Mouse (Mus musculus) MEL (cell line): ENCODE measurements around the gene Ktn1. TPM values are rescaled to one million over a fixed set of nuclear protein-coding genes. Genes with fewer than 3 reads are reported as not detected.

Experiments
- DNase-seq: peaks from one replicate; pipeline ENCODE4 v3.0.0; 2011; ENCODE audit warnings: low read depth, low spot score
- H3K27ac ChIP-seq: 2 replicates; pipeline ENCODE4 v1.5.1; 2012; ENCODE audit warnings: low read depth, mild to moderate bottlenecking, control low read depth, low read length, moderate library complexity; ENCODE audit not compliant: control insufficient read depth
- H3K27me3 ChIP-seq, 2 experiments: fragments of 150-350 bp in 1 of 2; sonication (generic) in 1 of 2; 2 replicates each; pipeline ENCODE4 v1.6.1; 2012; ENCODE audit warnings: low read length in 2 of 2, mild to moderate bottlenecking in 2 of 2, improper control_type of control experiment in 1 of 2, moderate library complexity in 1 of 2; ENCODE audit not compliant: insufficient read depth in 2 of 2, control insufficient read depth in 1 of 2
- H3K36me3 ChIP-seq, 2 experiments: 2 replicates each; pipeline ENCODE4 v1.6.1; 2012 to 2014; ENCODE audit warnings: low read length in 2 of 2, improper control_type of control experiment in 1 of 2, inconsistent platforms in 1 of 2, mild to moderate bottlenecking in 1 of 2; ENCODE audit not compliant: insufficient read depth in 2 of 2, control insufficient read depth in 1 of 2
- H3K4me1 ChIP-seq, 2 experiments: fragments of 150-350 bp in 1 of 2; sonication (generic) in 1 of 2; 2 replicates each; pipeline ENCODE4 v1.6.1; 2012; ENCODE audit warnings: low read length in 2 of 2, improper control_type of control experiment in 1 of 2, mild to moderate bottlenecking in 1 of 2; ENCODE audit not compliant: insufficient read depth in 2 of 2, control insufficient read depth in 1 of 2
- H3K4me3 ChIP-seq, 2 experiments: fragments of 150-350 bp in 1 of 2; sonication (generic) in 1 of 2; 2 replicates each; pipeline ENCODE4 v1.5.1; 2012; ENCODE audit warnings: low read depth in 2 of 2, low read length in 2 of 2, mild to moderate bottlenecking in 2 of 2, moderate library complexity in 2 of 2, control low read depth in 1 of 2, improper control_type of control experiment in 1 of 2; ENCODE audit not compliant: control insufficient read depth in 1 of 2, insufficient read depth in 1 of 2
- H3K79me2 ChIP-seq: 2 replicates; pipeline ENCODE4 v1.6.1; 2012; ENCODE audit warnings: mild to moderate bottlenecking, low read length, moderate library complexity; ENCODE audit not compliant: control insufficient read depth, poor library complexity, insufficient read depth
- H3K9ac ChIP-seq: 2 replicates; pipeline ENCODE4 v1.6.1; 2012; ENCODE audit warnings: low read depth, mild to moderate bottlenecking, control low read depth, low read length, moderate library complexity; ENCODE audit not compliant: control insufficient read depth, poor library complexity, severe bottlenecking
- H3K9me3 ChIP-seq: fragments of 150-350 bp; sonication (generic); replicated peaks from 2 replicates; pipeline ENCODE4 v1.6.1; 2012; ENCODE audit warnings: mild to moderate bottlenecking, low read length, improper control_type of control experiment, moderate library complexity; ENCODE audit not compliant: insufficient read depth
- CHD1 ChIP-seq: IDR thresholded peaks from 2 replicates; pipeline ENCODE4 v1.6.1; 2012; ENCODE audit warnings: low read depth, mild to moderate bottlenecking, inconsistent platforms, low read length, improper control_type of control experiment
- CTCF ChIP-seq, 3 experiments: IDR thresholded peaks in 2 of 3; conservative IDR thresholded peaks in 1 of 3; 2 replicates each; pipeline ENCODE4 v1.5.1; 2011 to 2012; ENCODE audit warnings: low read length in 3 of 3, low read depth in 2 of 3, mild to moderate bottlenecking in 2 of 3, improper control_type of control experiment in 1 of 3, inconsistent platforms in 1 of 3, mixed read lengths in 1 of 3, moderate library complexity in 1 of 3; ENCODE audit not compliant: control insufficient read depth in 1 of 3, insufficient read depth in 1 of 3, poor library complexity in 1 of 3, severe bottlenecking in 1 of 3
- ELF1 ChIP-seq: IDR thresholded peaks from 2 replicates; pipeline ENCODE4 v1.6.1; 2014; ENCODE audit warnings: low read depth, mild to moderate bottlenecking, inconsistent platforms, low read length, improper control_type of control experiment, moderate library complexity
- GABPA ChIP-seq: IDR thresholded peaks from 2 replicates; pipeline ENCODE4 v1.6.1; 2012; ENCODE audit warnings: low read depth, mild to moderate bottlenecking, inconsistent platforms, low read length, improper control_type of control experiment, moderate library complexity
- HCFC1 ChIP-seq: IDR thresholded peaks from 2 replicates; pipeline ENCODE4 v1.6.1; 2012; ENCODE audit warnings: low read depth, mild to moderate bottlenecking, inconsistent platforms, low read length, improper control_type of control experiment, moderate library complexity
- JUND ChIP-seq: IDR thresholded peaks from 2 replicates; pipeline ENCODE4 v1.6.1; 2011; ENCODE audit warnings: low read depth, mild to moderate bottlenecking, improper control_type of control experiment, low read length
- KAT2A ChIP-seq: conservative IDR thresholded peaks from 2 replicates; pipeline ENCODE4 v1.6.1; 2012; ENCODE audit warnings: low read depth, low read length, improper control_type of control experiment, inconsistent platforms
- MAFK ChIP-seq: IDR thresholded peaks from 2 replicates; pipeline ENCODE4 v1.6.1; 2011; ENCODE audit warnings: low read depth, mild to moderate bottlenecking, low read length, improper control_type of control experiment, borderline replicate concordance
- MAX ChIP-seq: IDR thresholded peaks from 2 replicates; pipeline ENCODE4 v1.6.1; 2011; ENCODE audit warnings: low read length, improper control_type of control experiment
- MAZ ChIP-seq: IDR thresholded peaks from 2 replicates; pipeline ENCODE4 v1.6.1; 2012; ENCODE audit warnings: low read depth, mild to moderate bottlenecking, inconsistent platforms, low read length, improper control_type of control experiment
- MEF2A ChIP-seq: IDR thresholded peaks from 2 replicates; pipeline ENCODE4 v1.6.1; 2014; ENCODE audit warnings: low read depth, mild to moderate bottlenecking, inconsistent platforms, low read length, improper control_type of control experiment; ENCODE audit not compliant: poor library complexity, insufficient replicate concordance, severe bottlenecking; ENCODE audit errors: extremely low read depth
- MYB ChIP-seq: IDR thresholded peaks from 2 replicates; pipeline ENCODE4 v1.6.1; 2011; ENCODE audit warnings: mild to moderate bottlenecking, low read depth, low read length, improper control_type of control experiment
- POLR2A ChIP-seq, 2 experiments: IDR thresholded peaks; 2 replicates each; pipeline ENCODE4 v1.6.1; 2011 to 2012; ENCODE audit warnings: low read length in 2 of 2, mild to moderate bottlenecking in 2 of 2, control low read depth in 1 of 2, improper control_type of control experiment in 1 of 2, low read depth in 1 of 2, moderate library complexity in 1 of 2; ENCODE audit not compliant: control insufficient read depth in 1 of 2, insufficient read depth in 1 of 2, poor library complexity in 1 of 2
- POLR2AphosphoS2 ChIP-seq: IDR thresholded peaks from 2 replicates; pipeline ENCODE4 v1.6.1; 2011; ENCODE audit warnings: low read length, improper control_type of control experiment
- POLR2AphosphoS5 ChIP-seq: IDR thresholded peaks from 2 replicates; pipeline ENCODE4 v1.6.1; 2012; ENCODE audit warnings: low read depth, borderline replicate concordance, mild to moderate bottlenecking, inconsistent platforms, low read length, moderate library complexity, mixed read lengths
- RAD21 ChIP-seq: IDR thresholded peaks from 2 replicates; pipeline ENCODE4 v1.6.1; 2011; ENCODE audit warnings: mild to moderate bottlenecking, low read depth, low read length, improper control_type of control experiment
- SMC3 ChIP-seq: IDR thresholded peaks from 2 replicates; pipeline ENCODE4 v1.6.1; 2011; ENCODE audit warnings: low read depth, low read length, improper control_type of control experiment
- TCF12 ChIP-seq: IDR thresholded peaks from 2 replicates; pipeline ENCODE4 v1.6.1; 2014; ENCODE audit warnings: low read depth, mild to moderate bottlenecking, inconsistent platforms, low read length, improper control_type of control experiment, moderate library complexity
- ZMIZ1 ChIP-seq: IDR thresholded peaks from 2 replicates; pipeline ENCODE4 v1.6.1; 2012; ENCODE audit warnings: low read depth, mild to moderate bottlenecking, inconsistent platforms, low read length, improper control_type of control experiment, moderate library complexity
- ZNF384 ChIP-seq: IDR thresholded peaks from 2 replicates; pipeline ENCODE4 v1.6.1; 2012; ENCODE audit warnings: low read depth, mild to moderate bottlenecking, inconsistent platforms, low read length, improper control_type of control experiment
- polyA plus RNA-seq, 2 experiments: library from polyadenylated mRNA; stranded (reverse) in 1 of 2; unstranded in 1 of 2; fragments of >175 nt in 1 of 2; fragments of >200 nt in 1 of 2; gene quantifications; 2 replicates each; pipeline versions ENCODE4 v1.2.1 to v1.2.4; 2012; ENCODE audit warnings: low replicate concordance in 2 of 2, low read depth in 1 of 2; ENCODE audit not compliant: insufficient read length in 2 of 2, insufficient read depth in 1 of 2, missing spikeins in 1 of 2
- total RNA-seq: library from RNA; depleted of rRNA; stranded (reverse); fragments of 300-350 nt; gene quantifications from 2 replicates; pipeline ENCODE4 v1.2.3, GENCODE M21; 2012

The Ktn1 gene
- total and polyA plus RNA-seq, 3 experiments: 27.0 to 168 (median 40.3) TPM

DNA sequence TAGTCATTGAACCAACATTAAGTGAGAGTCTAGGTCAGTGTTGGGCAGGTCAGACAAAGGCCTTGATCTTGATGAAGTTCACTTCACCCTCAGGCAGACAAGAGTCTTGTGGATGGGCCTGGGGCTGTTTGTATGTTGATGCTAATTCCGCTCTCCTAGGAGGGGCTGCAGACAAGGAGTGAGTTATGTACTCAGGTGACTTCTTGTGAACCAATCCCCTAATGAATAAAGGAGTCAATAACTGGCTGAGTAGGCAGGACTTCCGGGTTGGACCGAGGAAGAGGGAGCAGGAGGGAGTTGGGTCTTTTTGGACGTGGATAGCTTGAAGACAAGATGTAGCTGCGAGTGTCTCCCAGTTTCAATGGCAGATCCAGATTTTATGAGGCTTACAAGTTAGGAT is 26.3 kb upstream of the Ktn1 start:
- Histone ChIP-seq H3K27me3 (peaks cover 0 to 6% of the 10 kb centered on the region in 2 experiments; a peak in 2 of 4 replicates), H3K4me1 (peaks cover 2 to 5% of the 10 kb centered on the region in 2 experiments; a peak in 3 of 4 replicates), H3K9ac (no peak overlapping the region), H3K27ac (no peak overlapping the region), H3K4me3 (no peak overlapping the region), H3K9me3 (no peaks in the 10 kb centered on the region), H3K79me2 (no peaks in the 10 kb centered on the region), H3K36me3 (peaks cover 0 to 4% of the 10 kb centered on the region in 2 experiments; a peak in 2 of 4 replicates)
- TF ChIP-seq GABPA (no peak), POLR2AphosphoS5 (no peak), SMC3 (no peak), POLR2A (IDR thresholded peaks at IDR 0.05; ENCODE audit: control insufficient read depth in 1 of 2, insufficient read depth in 1 of 2, low read depth in 1 of 2, low read length in 2 of 2, poor library complexity in 1 of 2) (no peak), POLR2AphosphoS2 (no peak), MAZ (no peak), MEF2A (no peak), ZNF384 (no peak), MAX (no peak), TCF12 (no peak), MYB (no peak), ZMIZ1 (no peak)
- DNase-seq: no peak

DNA sequence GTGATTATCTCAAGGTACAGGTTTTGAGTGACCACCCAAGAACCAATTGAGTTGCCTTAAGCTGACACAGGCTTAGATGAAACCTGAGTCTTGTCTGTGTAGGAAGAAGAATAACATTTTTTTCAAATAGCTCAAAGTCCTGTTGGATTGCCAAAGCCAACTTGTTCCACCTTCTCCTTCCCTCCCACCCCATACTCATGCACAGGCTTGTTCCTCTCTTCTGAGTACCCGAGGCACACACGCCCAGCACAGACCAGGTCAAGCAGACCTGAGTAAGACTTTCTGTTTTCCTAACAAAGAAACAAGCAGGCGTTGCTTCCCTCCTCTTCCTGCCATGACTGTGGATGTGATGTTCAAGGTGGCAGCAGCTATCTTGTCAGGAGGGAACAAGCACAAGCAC is 23.4 kb upstream of the Ktn1 start:
- H3K27me3 ChIP-seq: no peaks in the 10 kb centered on the region; a peak in 1 of 4 replicates
- H3K27ac ChIP-seq: no peak overlapping the region
- H3K36me3 ChIP-seq: peaks cover 0 to 5% of the 10 kb centered on the region in 2 experiments; a peak in 2 of 4 replicates
- H3K4me1 ChIP-seq: peaks cover 2 to 8% of the 10 kb centered on the region in 2 experiments; a peak in 3 of 4 replicates
- TF ChIP-seq MAFK: no peak
- no peak for TF ChIP-seq POLR2AphosphoS2
- no peak for TF ChIP-seq HCFC1
- no peak for TF ChIP-seq RAD21
- TF ChIP-seq KAT2A: no peak
- no peak for TF ChIP-seq ELF1
- no peak for TF ChIP-seq ZMIZ1
- no peak for TF ChIP-seq JUND
- TF ChIP-seq MYB: no peak
- TF ChIP-seq POLR2A (IDR thresholded peaks at IDR 0.05; ENCODE audit: control insufficient read depth in 1 of 2, insufficient read depth in 1 of 2, low read depth in 1 of 2, low read length in 2 of 2, poor library complexity in 1 of 2): no peak
- TF ChIP-seq SMC3: no peak
- TF ChIP-seq CHD1: no peak
- TF ChIP-seq CTCF (IDR thresholded peaks at IDR 0.05 in 2 of 3, conservative IDR thresholded peaks at IDR 0.05 in 1 of 3; ENCODE audit: control insufficient read depth in 1 of 3, insufficient read depth in 1 of 3, low read depth in 2 of 3, low read length in 3 of 3, poor library complexity in 1 of 3, severe bottlenecking in 1 of 3): no peak
- H3K79me2 ChIP-seq: no peaks in the 10 kb centered on the region
- DNase-seq: no peak
- no peak overlapping the region for H3K9ac ChIP-seq
- H3K4me3 ChIP-seq: no peak overlapping the region
- no peaks in the 10 kb centered on the region for H3K9me3 ChIP-seq
